Mouse (Mus musculus) mesoderm, embryonic 11.5 days (tissue): ENCODE data around the gene Atxn7.
"Not testable (repeated sequence)": the region's sequence is repeated elsewhere in the genome, so short reads cannot be mapped to it uniquely, and the experiment has no call there.

Source experiments
- DNase-seq: peaks from one replicate; pipeline ENCODE4 v3.0.0-alpha.2; 2012; ENCODE audit warnings: low read depth, low spot score

Gene Atxn7

DNA sequence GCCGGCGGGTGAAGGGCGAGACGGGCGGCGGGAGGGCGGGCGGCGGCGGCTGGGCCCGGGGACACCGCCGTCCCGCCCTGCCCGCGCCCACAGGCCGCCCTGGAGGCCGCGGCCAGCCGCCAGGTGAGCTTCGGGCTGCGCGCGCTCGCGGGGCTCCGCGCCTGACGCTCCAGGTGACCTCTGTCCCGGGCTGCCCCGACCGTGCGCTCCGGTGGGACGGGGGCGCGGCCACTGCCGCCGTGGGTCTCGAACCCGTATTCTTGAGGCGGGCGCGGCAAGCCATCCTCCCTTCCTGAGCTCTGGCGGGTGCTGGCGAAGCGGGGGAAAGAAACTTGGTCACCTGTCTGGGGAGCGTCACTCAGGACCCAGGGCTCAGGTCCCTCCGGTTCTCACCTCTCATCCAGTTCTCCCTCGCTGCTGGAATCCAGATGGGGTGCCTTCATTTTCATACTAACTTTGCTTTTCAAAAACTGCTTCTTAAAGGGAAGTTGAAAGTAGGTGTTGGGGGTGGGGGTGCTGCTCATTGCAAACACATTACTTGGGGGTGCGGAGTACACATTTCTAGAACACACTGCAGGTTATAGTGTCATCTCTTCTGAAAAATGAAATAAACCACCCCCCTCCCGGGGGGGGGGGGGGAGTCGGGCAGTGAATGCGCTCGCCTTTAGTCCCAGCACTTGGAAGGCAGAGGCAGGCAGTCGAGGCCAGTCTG lies at the start of gene Atxn7, which contains the start of gene Thoc7:
Atxn7 (plus strand) TSS at position 40 of the 712 bp plus-strand sequence.
Thoc7 (minus strand) TSS at position 452 of the 712 bp plus-strand sequence.
- DNase-seq, result peak; percentile 30

- DNase-seq, result no peak
Measured at GRCm38 (mm10) chr14:13914387-13915082, 46.7 kb upstream of the Atxn7 start, which contains the start of gene Gm281. Gene Gm281 (minus strand): TSS chr14:13914478.

DNA sequence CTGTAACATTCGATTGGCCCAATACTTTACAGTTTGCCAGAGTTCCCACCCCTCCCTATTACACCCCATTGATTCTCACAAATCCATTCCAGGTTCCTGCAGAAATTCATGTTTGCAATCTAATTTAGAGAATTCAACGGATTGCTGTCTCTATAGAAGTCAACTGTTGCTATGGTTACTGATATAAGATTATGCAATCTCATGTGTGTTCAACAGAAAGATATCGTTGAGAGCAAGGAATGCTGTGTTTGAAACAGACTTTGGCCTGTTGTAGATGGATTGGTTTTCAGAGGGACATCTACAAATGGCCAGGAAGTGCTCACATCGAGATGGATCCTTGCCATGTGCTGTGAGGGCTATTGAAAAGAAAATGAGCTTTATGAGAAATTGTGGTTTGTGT lies 46.0 kb upstream of the Atxn7 start:
- DNase-seq, result no peak

- DNase-seq, result no peak
Measured at GRCm38 (mm10) chr14:13917208-13917607, 44.0 kb upstream of the Atxn7 start.

GRCm38 (mm10) chr14:13917630-13918029 lies 43.6 kb upstream of the Atxn7 start:
- DNase-seq, result peak; percentile 81

DNA sequence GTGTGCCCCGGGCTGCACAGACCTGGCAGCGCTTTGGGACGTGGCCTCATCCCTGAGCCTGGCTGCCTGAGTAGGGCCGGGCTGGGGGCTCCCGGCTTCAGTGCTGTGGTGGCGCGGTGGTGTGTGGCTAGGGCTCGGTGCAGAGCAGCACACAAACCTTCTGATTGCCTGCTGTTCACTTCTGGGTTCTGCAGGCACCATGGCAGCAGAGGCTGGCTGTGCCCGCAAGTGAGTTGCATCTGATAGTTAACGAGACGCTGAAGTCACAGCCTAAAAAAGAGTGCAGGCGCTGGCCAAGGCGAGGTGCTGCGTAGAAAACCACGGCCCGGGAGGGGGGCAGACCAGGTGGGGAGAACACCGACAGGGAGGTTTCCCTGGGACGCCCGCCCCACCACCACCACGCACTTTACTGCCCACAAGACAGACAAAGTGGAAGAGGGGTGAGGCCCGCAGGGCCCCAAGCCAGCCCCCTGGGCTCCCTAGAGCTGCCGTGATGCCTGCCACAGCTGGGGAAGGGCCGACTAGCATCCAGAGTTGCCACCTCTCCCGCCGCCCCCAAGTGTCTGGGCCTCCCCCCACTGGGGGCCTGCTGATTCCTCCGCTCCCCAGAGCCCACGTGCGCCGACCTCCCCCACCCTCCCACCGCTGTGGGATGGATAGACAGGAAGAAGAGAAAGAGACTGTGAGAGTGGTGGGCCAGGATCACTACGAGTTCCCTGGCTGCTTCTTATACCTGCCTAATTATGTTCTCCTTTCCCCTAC lies 27.8 kb upstream of the Atxn7 start:
- DNase-seq, result no peak

- no peak for DNase-seq
Measured at GRCm38 (mm10) chr14:13934052-13934371, 27.2 kb upstream of the Atxn7 start.

DNA sequence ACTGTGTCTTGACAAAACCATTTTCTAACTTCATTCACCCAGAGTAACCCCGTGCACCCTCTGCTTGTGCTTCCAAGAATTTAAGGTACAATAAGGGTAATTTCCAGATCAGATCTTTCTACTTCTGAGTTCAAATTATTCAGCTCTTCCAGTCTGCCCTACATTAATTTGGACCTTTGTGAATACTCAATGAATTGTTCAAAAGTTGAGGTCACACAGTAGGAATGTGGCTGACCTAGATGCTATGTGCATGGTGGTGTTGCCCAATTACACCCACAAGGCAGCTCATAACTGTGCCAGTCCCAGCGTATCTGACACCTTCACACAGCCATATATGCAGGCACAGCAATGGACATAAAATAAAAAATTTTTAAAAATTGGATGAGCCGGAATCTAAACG lies 16.6 kb upstream of the Atxn7 start:
- no peak for DNase-seq

DNA sequence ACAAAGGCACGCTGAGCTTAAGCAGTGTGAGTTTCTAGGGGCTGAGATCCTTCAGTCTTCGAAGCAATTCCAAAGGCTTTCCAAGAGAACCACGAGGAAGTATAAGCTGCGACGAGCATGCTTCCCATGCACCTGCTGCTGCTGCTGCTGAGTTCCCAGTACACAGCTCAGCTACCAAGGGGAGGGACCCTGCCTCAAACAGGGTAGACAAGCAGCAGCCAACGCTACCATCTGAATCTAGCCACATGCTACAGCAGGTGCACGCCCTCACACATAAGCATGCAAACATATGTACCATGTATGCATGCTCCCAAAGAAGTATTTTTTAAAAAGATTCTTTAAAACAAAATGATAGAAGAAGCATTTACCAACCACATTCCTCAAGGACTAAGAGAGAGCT lies 12.9 kb upstream of the Atxn7 start:
- no peak for DNase-seq

- DNase-seq, result peak; percentile 43
Measured at GRCm38 (mm10) chr14:13950401-13950800, 10.8 kb upstream of the Atxn7 start.

DNA sequence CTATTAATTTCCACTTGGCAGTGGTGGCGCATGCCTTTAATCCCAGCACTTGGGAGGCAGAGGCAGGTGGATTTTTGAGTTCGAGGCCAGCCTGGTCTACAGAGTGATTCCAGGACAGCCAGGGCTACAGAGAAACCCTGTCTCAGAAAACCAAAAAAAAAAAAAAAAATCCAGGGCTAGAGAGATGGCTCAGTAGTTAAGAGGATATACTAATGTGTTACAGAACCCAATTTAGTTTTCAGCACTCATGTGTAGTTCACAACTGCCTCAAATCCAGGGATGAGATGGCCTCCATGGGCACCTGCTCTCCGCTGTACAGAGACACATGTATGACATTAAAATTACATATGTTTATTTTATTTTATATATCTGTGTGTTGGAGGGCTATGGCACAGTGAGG lies 9.1 kb upstream of the Atxn7 start:
- not testable (repeated sequence) for DNase-seq

GRCm38 (mm10) chr14:13960079-13960478 lies 1.2 kb upstream of the Atxn7 start:
- peak; percentile 35 for DNase-seq

GRCm38 (mm10) chr14:13960482-13961325 lies 536 bp upstream of the Atxn7 start:
- DNase-seq, result peak; percentile 62

- DNase-seq, result no peak
Measured at GRCm38 (mm10) chr14:13962476-13962875, 1.2 kb downstream of the Atxn7 start.

GRCm38 (mm10) chr14:13963527-13963926 lies 2.3 kb downstream of the Atxn7 start:
- DNase-seq, result no peak

DNA sequence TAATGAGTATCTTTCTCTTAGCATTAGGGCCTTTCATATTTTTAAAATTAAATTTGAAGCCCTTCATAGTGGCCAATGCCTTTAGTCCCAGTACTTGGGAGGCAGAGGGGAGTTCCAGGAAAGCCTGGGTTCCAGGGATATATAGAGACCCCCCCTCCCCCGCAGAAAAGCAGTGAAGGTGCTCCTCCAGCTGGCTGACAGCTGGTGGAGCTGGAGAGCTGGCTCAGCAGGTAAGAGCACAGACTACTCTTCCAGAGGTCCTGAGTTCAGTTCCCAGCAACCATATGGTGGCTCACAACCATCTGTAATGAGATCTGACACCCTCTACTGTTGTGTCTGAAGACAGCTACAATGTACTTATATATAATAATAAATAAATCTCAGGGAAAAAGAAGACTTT lies 6.4 kb downstream of the Atxn7 start:
- DNase-seq, result no peak

GRCm38 (mm10) chr14:13968476-13968875 lies 7.2 kb downstream of the Atxn7 start:
- no peak for DNase-seq

DNA sequence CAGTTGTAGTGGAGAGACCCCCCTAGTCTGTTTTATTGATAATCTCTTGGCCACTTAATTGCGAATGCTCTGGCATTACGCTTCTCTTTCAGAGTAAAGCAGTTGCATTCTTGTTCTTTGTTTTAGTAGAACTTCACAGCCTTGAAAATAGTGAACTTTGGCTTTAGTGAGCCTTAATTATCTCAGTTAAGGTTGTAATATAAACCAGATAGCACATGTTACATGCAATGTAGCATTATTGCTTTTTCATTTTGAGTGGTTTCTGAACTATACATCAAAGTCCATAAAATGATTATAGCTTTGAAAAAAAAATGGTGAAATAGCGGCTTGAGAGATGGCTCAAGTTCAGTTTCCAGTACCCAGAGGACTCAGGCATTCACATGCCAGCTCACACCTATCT lies 9.3 kb downstream of the Atxn7 start:
- DNase-seq, result no peak

DNA sequence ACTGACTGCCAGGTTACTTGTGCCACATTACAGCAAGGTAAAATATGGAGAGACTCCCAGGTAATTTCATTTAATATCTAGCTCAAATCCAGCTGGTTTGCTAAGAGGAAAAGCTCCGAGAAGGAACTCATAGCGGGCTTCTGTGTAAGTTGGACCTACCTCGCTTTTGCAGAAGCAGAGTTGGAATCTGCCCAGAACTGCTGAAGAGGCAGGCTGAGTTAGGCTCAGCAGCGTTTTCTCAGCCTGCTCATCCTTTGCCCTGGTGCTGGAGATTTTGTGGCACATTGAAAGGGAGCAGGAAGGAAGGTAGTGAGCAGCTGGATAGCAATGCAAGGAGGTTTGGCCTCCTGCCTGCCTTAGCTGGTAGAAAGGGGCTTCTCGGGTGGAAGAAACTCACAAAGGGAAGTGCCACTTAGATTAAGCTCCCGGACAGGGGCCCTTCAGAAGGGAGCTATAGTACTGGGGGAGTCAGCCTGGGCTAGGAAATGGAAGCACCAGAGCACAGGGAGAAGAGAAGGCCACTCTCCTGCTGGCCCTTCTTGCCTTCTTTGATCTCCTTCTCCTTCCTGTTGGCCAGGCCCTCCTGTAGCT lies 10.5 kb downstream of the Atxn7 start:
- no peak for DNase-seq

- DNase-seq, result no peak
Measured at GRCm38 (mm10) chr14:13977498-13977897, 16.3 kb downstream of the Atxn7 start.

GRCm38 (mm10) chr14:13981286-13981685 lies 20.0 kb downstream of the Atxn7 start:
- DNase-seq, result no peak
